Mouse (Mus musculus): ENCODE measurements around the gene Galk2. TPM values are rescaled to one million over a fixed set of nuclear protein-coding genes. Genes with fewer than 3 reads are reported as not detected.

The Galk2 gene
- polyA plus RNA-seq (2015; fragmentation: Nextera tagmentation; extraction: Ambion mirVana), result 33.7 and 34.6 TPM in 2 replicates

DNA sequence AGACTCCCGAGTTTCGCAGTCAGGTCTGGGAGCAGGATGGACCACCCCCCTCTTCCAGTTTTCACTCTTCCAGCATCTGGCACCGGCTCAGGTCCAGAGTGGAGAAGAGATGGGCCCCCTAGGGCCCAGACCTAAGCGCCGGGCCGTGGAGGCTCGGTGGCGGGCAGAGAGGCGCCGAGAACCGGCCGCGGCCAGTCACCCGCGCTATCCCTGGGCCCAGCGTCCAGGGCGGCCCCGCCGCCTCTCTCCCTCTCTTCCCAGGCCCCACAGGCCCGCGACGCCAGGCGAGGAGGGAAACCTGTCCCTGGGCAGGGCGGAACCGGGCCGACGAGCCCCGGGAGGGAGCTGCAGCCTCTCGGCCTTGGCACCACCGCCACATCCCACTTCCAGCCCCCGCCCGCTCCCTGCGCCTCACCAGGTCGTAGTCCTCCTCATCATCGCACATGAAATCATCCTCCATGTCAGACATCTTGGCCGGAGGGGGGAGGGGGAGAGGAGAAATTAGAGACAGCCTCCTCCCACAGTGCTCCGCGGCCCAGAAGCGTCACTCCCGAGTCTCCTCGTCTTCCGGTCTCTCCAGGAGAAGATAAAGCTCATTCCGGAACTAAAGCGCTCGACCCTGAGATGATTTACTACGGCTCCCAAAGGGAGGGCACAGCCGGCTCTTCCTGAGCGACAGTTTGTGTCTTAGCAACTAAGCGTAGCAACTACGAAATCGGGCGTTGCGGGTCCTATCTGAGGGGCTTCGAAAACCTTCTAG, at the start of gene Galk2, which contains the start of gene Cops2:
TSS of gene Galk2 (plus strand) at position 589 of the 760 bp plus-strand sequence.
TSS of gene Cops2 (minus strand) at position 619 of the 760 bp plus-strand sequence.
- H3K9me3 ChIP-seq, result no peaks in the 10 kb centered on the region

DNA sequence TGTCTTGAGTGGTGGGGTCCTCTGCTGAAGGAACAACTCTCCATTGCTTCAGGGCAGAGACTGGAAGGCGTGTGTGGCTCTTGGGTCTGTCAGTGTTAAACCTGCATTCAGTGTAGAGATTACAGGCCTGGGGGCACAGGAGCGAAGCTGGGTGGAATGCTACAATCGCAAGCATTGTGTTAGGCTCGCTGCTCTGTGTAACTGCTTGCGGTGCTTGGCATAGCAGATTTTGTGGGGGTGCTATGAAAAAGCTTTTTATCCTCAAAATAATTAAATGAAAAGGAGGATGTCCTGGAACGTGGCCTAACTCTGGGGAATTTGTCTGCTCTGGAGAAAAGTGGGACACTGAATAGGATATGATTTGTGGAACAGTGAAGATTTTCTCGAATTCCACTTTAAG, 49.4 kb upstream of the Galk2 start:
- H3K4me2 ChIP-seq, result no peak overlapping the region
- ATAC-seq (ENCODE audit: extremely low read depth, insufficient number of reproducible peaks, low FRiP score, low TSS enrichment), result no peak

More for the DNA sequence above, at the start of gene Galk2, which contains the start of gene Cops2:
- Histone ChIP-seq H3K36me3 (no peaks in the 10 kb centered on the region), H3K4me3 (peak within 1 kb of the TSS; percentile 89), H3K4me1 (peaks cover 24% of the 10 kb centered on the region), H3K4me2 (peak within 1 kb of the TSS; percentile 86), H3K9ac (peak within 1 kb of the TSS; percentile 99), H3K27me3 (replicated peaks) (no peaks in the 10 kb centered on the region), H3K27ac (replicated peaks) (peak within 1 kb of the TSS; percentile 86)
- ATAC-seq (ENCODE audit: extremely low read depth, insufficient number of reproducible peaks, low FRiP score, low TSS enrichment), result peak; percentile 94
- under 1% methylated on average over 50 of the region's 54 CpGs for WGBS

DNA sequence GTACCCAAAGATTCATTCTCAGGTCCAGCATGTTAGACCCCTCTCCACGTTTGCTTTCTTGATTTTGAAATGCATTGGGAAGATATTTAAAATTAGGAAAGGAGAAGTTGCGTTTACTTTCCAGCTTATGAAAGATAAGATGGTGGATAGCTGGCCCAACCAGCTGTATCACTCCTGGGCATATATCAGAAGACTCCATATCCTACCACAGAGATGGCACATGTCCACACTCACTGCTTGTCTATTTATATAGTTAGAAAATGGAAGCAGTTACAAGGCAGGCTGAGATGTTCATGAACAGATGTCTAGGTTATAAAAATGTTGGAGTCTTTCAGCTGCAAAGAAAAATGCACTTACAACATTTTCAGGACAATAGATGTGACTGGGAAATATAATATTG, 47.6 kb upstream of the Galk2 start:
- WGBS, result 64% methylated on average over 2 of the region's 2 CpGs
- no peak for ATAC-seq (ENCODE audit: extremely low read depth, insufficient number of reproducible peaks, low FRiP score, low TSS enrichment)
- H3K4me1 ChIP-seq, result no peaks in the 10 kb centered on the region
- H3K4me2 ChIP-seq, result no peak overlapping the region
- H3K4me3 ChIP-seq, result no peak overlapping the region
- H3K9me3 ChIP-seq, result 0 out of 2 replicates have a peak, but pooled peaks cover 5% of the 10 kb centered on the region
- H3K9ac ChIP-seq, result no peak overlapping the region
- H3K27ac ChIP-seq (replicated peaks), result no peak overlapping the region
- no peaks in the 10 kb centered on the region for H3K27me3 ChIP-seq (replicated peaks)
- no peaks in the 10 kb centered on the region for H3K36me3 ChIP-seq

More for the DNA sequence above, 49.4 kb upstream of the Galk2 start:
- Histone ChIP-seq H3K36me3 (no peaks in the 10 kb centered on the region), H3K9ac (no peak overlapping the region), H3K27ac (replicated peaks) (no peak overlapping the region), H3K4me1 (no peaks in the 10 kb centered on the region), H3K27me3 (replicated peaks) (no peaks in the 10 kb centered on the region), H3K9me3 (peaks cover 10% of the 10 kb centered on the region; the same call in 1 of the 2 replicates), H3K4me3 (no peak overlapping the region)
- WGBS, result 77% methylated on average over 7 of the region's 7 CpGs

DNA sequence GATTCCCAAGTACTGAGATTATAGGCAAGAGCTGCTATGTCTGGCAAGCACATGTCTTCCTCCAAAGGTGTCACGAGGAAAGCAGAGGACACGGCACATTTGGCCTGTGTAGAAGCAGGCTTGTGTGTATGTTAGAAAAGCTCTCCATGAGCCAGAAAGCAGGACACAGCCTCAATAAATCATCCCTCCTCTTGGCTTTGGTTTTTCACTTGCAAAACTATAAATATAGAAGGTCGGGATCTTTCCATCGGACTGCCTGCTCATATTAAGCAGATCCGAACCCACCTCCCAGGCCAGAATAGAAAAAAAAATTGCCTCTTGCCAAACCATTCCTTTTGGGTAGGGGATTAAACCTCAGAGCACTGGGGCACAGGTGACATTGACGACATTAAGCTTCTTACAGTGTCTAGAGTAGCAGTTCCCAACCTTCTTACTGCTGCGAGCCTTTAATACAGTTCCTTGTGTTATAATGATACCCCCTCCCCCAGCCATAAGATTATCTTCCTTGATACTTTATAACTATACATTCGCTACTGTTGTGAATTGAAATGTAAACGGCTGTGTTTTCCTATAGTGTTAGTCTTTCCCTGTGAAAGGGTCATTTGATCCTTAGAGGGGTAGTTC, 44.8 kb upstream of the Galk2 start:
- Histone ChIP-seq H3K9me3 (no peaks in the 10 kb centered on the region), H3K27ac (replicated peaks) (no peak overlapping the region), H3K36me3 (no peaks in the 10 kb centered on the region), H3K27me3 (replicated peaks) (no peaks in the 10 kb centered on the region), H3K9ac (no peak overlapping the region), H3K4me2 (no peak overlapping the region), H3K4me1 (no peaks in the 10 kb centered on the region), H3K4me3 (no peak overlapping the region)
- 61% methylated on average over 9 of the region's 9 CpGs for WGBS
- no peak for ATAC-seq (ENCODE audit: extremely low read depth, insufficient number of reproducible peaks, low FRiP score, low TSS enrichment)

DNA sequence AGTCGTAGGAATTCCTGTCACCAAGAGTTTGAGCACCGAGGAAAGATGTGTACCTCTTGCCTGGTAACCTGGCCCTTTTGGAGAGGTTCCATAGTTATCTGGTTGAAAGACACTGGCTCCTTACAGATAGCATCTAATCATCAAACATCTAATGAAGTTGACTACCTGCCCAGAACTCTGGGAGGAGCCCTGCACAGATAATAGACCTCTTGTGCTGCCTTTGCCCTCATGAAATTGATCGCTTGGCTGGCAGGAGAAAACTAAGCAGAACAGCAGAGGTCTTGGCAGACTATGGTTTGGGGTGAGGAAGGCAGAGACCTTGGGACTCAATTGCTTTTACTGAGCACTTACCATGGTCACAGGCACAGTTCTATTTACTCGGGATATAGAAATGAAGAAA, 38.5 kb upstream of the Galk2 start:
- Histone ChIP-seq H3K36me3 (no peaks in the 10 kb centered on the region), H3K27me3 (replicated peaks) (no peaks in the 10 kb centered on the region), H3K9me3 (no peaks in the 10 kb centered on the region), H3K27ac (replicated peaks) (no peak overlapping the region), H3K4me1 (no peaks in the 10 kb centered on the region), H3K4me2 (no peak overlapping the region), H3K4me3 (no peak overlapping the region), H3K9ac (no peak overlapping the region)
- ATAC-seq (ENCODE audit: extremely low read depth, insufficient number of reproducible peaks, low FRiP score, low TSS enrichment), result no peak
- WGBS, result 85% methylated on average over 4 of the region's 4 CpGs

DNA sequence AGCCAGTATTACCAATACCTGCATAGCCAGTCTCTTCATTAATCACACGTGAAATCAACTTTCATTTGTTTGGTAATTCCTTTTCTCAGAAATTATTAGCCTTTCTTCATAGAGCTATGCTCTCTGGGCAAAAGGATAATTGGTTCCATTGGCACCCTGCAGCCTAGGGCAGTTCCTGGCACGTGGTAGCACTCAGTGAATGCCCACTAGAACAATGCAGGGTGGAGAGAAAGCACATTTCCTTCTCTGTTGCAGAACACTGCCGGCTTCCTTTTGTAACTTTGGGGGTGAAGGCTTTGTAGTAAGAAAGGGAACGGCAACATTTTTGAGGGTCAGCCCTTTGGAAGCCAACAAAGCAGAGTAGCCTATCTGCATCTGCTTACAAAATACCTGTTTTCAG, 32.7 kb upstream of the Galk2 start:
- Histone ChIP-seq H3K4me2 (no peak overlapping the region), H3K9ac (no peak overlapping the region), H3K27me3 (replicated peaks) (no peaks in the 10 kb centered on the region), H3K36me3 (peaks cover 33% of the 10 kb centered on the region), H3K4me3 (no peak overlapping the region), H3K27ac (replicated peaks) (no peak overlapping the region), H3K9me3 (no peaks in the 10 kb centered on the region), H3K4me1 (no peaks in the 10 kb centered on the region)
- no peak for ATAC-seq (ENCODE audit: extremely low read depth, insufficient number of reproducible peaks, low FRiP score, low TSS enrichment)
- WGBS, result 82% methylated on average over 4 of the region's 4 CpGs

DNA sequence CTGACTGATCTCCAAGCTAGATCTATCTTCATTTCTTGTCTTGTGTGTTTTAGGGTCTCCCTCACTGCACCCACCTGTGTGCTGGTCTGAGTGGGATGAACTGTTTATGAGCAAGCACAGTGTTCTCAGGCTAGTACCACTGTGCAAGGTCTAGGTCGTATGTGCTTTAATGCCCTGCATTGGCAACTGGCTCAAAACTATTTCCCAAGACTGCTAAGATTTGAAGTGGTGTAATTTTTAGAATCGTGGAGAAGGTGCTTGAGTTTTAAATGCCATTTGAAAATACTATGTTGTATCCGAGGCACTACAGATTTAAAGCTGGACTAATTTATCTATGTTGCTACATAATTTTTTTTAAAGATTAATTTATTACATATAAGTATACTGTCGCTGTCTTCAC, 31.0 kb upstream of the Galk2 start:
- 82% methylated on average over 4 of the region's 4 CpGs for WGBS

DNA sequence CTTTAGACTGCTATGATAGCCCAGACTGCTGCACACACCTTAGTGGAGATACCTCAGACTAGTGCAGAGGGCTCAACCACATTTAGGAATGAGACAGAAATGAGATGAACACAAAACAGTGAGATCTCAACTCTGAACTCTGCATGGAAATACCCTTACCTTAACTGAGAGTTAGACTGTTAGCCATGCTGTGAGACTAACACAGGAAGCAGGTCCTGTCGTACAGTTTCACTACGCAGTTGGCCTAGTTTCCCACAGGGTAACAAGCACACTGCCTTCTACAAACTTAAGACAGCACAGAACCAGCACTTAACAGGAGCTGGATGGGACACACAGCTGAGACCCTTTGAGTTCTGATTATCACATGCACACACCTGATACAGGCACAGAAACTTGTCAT, 29.0 kb upstream of the Galk2 start:
- WGBS, result 86% methylated on average over 2 of the region's 2 CpGs
- no peak overlapping the region for H3K9ac ChIP-seq
- H3K27ac ChIP-seq (replicated peaks), result no peak overlapping the region
- no peak overlapping the region for H3K4me3 ChIP-seq
- no peak for ATAC-seq (ENCODE audit: extremely low read depth, insufficient number of reproducible peaks, low FRiP score, low TSS enrichment)
- H3K4me1 ChIP-seq, result no peaks in the 10 kb centered on the region
- H3K27me3 ChIP-seq (replicated peaks), result no peaks in the 10 kb centered on the region
- H3K4me2 ChIP-seq, result no peak overlapping the region
- no peaks in the 10 kb centered on the region for H3K9me3 ChIP-seq
- peaks cover 68% of the 10 kb centered on the region for H3K36me3 ChIP-seq

More for the DNA sequence above, 31.0 kb upstream of the Galk2 start:
- no peak overlapping the region for H3K4me3 ChIP-seq
- no peak for ATAC-seq (ENCODE audit: extremely low read depth, insufficient number of reproducible peaks, low FRiP score, low TSS enrichment)
- no peaks in the 10 kb centered on the region for H3K27me3 ChIP-seq (replicated peaks)
- H3K4me1 ChIP-seq, result no peaks in the 10 kb centered on the region
- no peaks in the 10 kb centered on the region for H3K9me3 ChIP-seq
- H3K36me3 ChIP-seq, result peaks cover 49% of the 10 kb centered on the region
- no peak overlapping the region for H3K4me2 ChIP-seq
- no peak overlapping the region for H3K9ac ChIP-seq
- H3K27ac ChIP-seq (replicated peaks), result no peak overlapping the region

DNA sequence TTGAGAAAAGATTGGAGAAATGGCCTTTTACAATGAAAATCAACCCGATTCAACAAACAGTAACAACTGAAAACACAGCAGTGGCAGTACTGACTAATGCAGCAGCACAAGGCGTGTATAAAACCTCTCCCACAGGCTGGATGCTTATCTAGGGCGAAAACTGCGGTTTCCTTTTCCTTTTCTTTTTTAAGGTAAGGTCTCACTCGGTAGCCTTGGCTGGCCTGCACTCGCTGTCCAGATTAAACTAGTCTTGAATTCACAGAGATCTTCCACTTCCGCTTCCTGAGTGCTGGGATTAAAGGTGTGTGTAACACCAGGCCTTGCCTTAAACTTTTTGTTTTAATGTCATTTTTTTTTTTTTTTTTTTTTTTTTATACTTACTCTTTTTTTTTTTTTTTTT, 20.8 kb upstream of the Galk2 start:
- Histone ChIP-seq H3K4me1 (no peaks in the 10 kb centered on the region), H3K27me3 (replicated peaks) (no peaks in the 10 kb centered on the region), H3K9me3 (no peaks in the 10 kb centered on the region), H3K4me2 (no peak overlapping the region), H3K4me3 (no peak overlapping the region), H3K27ac (replicated peaks) (no peak overlapping the region), H3K9ac (no peak overlapping the region), H3K36me3 (peaks cover 82% of the 10 kb centered on the region)
- 77% methylated on average over 7 of the region's 7 CpGs for WGBS
- ATAC-seq (ENCODE audit: extremely low read depth, insufficient number of reproducible peaks, low FRiP score, low TSS enrichment), result no peak

DNA sequence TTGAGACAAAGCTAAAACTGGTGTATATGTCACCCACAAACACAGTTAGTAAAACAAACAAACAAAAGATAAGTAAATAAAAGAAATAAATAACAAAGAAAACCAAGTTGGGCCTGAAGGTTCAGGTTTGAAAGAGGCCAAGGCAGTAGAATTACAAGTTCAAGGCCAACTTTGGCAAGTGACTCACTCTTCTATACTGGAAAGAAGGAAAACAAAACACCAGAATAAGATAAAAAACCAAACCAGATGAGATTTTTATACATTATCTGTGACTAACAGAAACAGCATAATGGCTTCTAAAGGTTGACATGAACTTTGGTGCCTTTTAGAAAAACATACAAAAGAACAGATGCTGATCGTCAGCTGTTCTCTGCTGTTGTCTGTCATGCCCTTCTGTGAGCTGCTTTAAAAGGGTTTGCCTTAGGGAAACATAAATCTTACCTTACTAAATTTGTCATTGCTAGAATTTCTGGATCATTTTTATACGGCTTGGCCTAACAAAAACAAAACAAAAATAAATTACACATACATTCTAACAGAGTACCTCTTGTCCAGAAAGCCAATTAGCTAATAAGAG, 20.1 kb upstream of the Galk2 start:
- Histone ChIP-seq H3K36me3 (peaks cover 81% of the 10 kb centered on the region), H3K4me3 (no peak overlapping the region), H3K9me3 (no peaks in the 10 kb centered on the region), H3K9ac (no peak overlapping the region), H3K27me3 (replicated peaks) (no peaks in the 10 kb centered on the region), H3K4me2 (no peak overlapping the region), H3K4me1 (no peaks in the 10 kb centered on the region), H3K27ac (replicated peaks) (no peak overlapping the region)
- 70% methylated on average over 2 of the region's 2 CpGs for WGBS
- ATAC-seq (ENCODE audit: extremely low read depth, insufficient number of reproducible peaks, low FRiP score, low TSS enrichment), result no peak

DNA sequence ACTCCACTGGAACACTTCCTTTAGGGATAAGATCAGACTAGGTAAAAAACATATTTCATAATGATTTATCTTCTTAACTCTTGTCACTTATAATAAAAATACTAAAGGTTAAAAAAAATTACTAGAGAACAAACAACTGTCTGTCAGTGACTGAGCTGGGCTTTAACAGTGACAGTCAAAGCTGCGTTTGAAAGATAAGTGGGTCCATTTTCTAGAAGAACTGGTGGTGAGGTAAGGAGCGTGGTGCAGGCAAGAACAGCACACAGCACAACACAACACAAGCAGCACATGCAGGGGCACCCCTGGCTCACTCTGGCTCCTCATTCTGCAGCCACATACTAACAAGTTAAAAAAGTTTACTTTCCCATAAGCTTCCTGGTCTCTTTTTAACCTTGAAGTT, 7.7 kb upstream of the Galk2 start:
- no peak for ATAC-seq (ENCODE audit: extremely low read depth, insufficient number of reproducible peaks, low FRiP score, low TSS enrichment)
- H3K9ac ChIP-seq, result no peak overlapping the region
- no peak overlapping the region for H3K4me3 ChIP-seq
- no peak overlapping the region for H3K4me2 ChIP-seq
- peaks cover 16% of the 10 kb centered on the region for H3K4me1 ChIP-seq
- peaks cover 28% of the 10 kb centered on the region for H3K36me3 ChIP-seq
- no peaks in the 10 kb centered on the region for H3K9me3 ChIP-seq
- H3K27ac ChIP-seq (replicated peaks), result no peak overlapping the region
- WGBS, result 44% methylated on average over 2 of the region's 2 CpGs
- H3K27me3 ChIP-seq (replicated peaks), result no peaks in the 10 kb centered on the region
